Mouse (Mus musculus) thymus, adult 2 months (tissue): ENCODE data around the gene Prss56.

Source experiments
- CTCF ChIP-seq: fragments of 200-500 bp; IDR thresholded peaks from 2 replicates; pipeline ENCODE4 v1.5.1; 2012; ENCODE audit warnings: mild to moderate bottlenecking, control low read depth, low read length, moderate library complexity, borderline replicate concordance; ENCODE audit not compliant: control insufficient read depth, poor library complexity, insufficient read depth; ENCODE audit errors: extremely low read depth
- POLR2A ChIP-seq: fragments of 200-500 bp; IDR thresholded peaks from 2 replicates; pipeline ENCODE4 v1.6.1; 2012; ENCODE audit warnings: mild to moderate bottlenecking, low read length, control low read depth, moderate library complexity; ENCODE audit not compliant: control insufficient read depth, poor library complexity, insufficient read depth; ENCODE audit errors: extremely low read depth

DNA sequence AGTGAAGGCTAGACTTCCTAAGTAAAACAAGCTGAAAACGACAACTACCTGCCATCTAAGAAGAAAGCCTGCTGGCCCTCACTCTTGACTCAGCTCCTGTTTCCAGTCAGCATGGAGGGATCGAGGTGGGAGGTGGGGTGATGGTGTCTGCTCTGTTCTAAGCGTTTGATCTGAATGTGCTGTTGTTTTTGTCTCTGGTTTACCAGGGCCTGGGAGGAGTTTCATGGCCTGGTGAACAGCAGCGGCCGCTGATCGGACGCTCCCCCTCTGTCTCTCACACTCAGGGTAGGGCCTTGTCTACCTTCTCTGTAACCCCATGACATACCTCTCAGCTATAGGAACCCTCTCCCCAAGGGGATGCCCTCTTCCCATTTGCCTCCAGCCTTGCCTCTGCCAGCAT lies 49.1 kb downstream of the Prss56 start:
- no peak for TF ChIP-seq POLR2A
- TF ChIP-seq CTCF = no peak
